Mouse (Mus musculus) MEL (cell line): Measurements from ENCODE around the gene H2-DMb1. TPM values are rescaled to one million over a fixed set of nuclear protein-coding genes. Genes with fewer than 3 reads are reported as not detected.

ENCODE experiments used
- DNase-seq: peaks from one replicate; pipeline ENCODE4 v3.0.0; 2011; ENCODE audit warnings: low read depth, low spot score
- H3K27ac ChIP-seq: 2 replicates; pipeline ENCODE4 v1.5.1; 2012; ENCODE audit warnings: low read depth, mild to moderate bottlenecking, control low read depth, low read length, moderate library complexity; ENCODE audit not compliant: control insufficient read depth
- H3K27me3 ChIP-seq, 2 experiments: fragments of 150-350 bp in 1 of 2; sonication (generic) in 1 of 2; 2 replicates each; pipeline ENCODE4 v1.6.1; 2012; ENCODE audit warnings: low read length in 2 of 2, mild to moderate bottlenecking in 2 of 2, improper control_type of control experiment in 1 of 2, moderate library complexity in 1 of 2; ENCODE audit not compliant: insufficient read depth in 2 of 2, control insufficient read depth in 1 of 2
- H3K36me3 ChIP-seq, 2 experiments: 2 replicates each; pipeline ENCODE4 v1.6.1; 2012 to 2014; ENCODE audit warnings: low read length in 2 of 2, improper control_type of control experiment in 1 of 2, inconsistent platforms in 1 of 2, mild to moderate bottlenecking in 1 of 2; ENCODE audit not compliant: insufficient read depth in 2 of 2, control insufficient read depth in 1 of 2
- H3K4me1 ChIP-seq, 2 experiments: fragments of 150-350 bp in 1 of 2; sonication (generic) in 1 of 2; 2 replicates each; pipeline ENCODE4 v1.6.1; 2012; ENCODE audit warnings: low read length in 2 of 2, improper control_type of control experiment in 1 of 2, mild to moderate bottlenecking in 1 of 2; ENCODE audit not compliant: insufficient read depth in 2 of 2, control insufficient read depth in 1 of 2
- H3K4me3 ChIP-seq, 2 experiments: fragments of 150-350 bp in 1 of 2; sonication (generic) in 1 of 2; 2 replicates each; pipeline ENCODE4 v1.5.1; 2012; ENCODE audit warnings: low read depth in 2 of 2, low read length in 2 of 2, mild to moderate bottlenecking in 2 of 2, moderate library complexity in 2 of 2, control low read depth in 1 of 2, improper control_type of control experiment in 1 of 2; ENCODE audit not compliant: control insufficient read depth in 1 of 2, insufficient read depth in 1 of 2
- H3K79me2 ChIP-seq: 2 replicates; pipeline ENCODE4 v1.6.1; 2012; ENCODE audit warnings: mild to moderate bottlenecking, low read length, moderate library complexity; ENCODE audit not compliant: control insufficient read depth, poor library complexity, insufficient read depth
- H3K9ac ChIP-seq: 2 replicates; pipeline ENCODE4 v1.6.1; 2012; ENCODE audit warnings: low read depth, mild to moderate bottlenecking, control low read depth, low read length, moderate library complexity; ENCODE audit not compliant: control insufficient read depth, poor library complexity, severe bottlenecking
- H3K9me3 ChIP-seq: fragments of 150-350 bp; sonication (generic); replicated peaks from 2 replicates; pipeline ENCODE4 v1.6.1; 2012; ENCODE audit warnings: mild to moderate bottlenecking, low read length, improper control_type of control experiment, moderate library complexity; ENCODE audit not compliant: insufficient read depth
- CHD1 ChIP-seq: IDR thresholded peaks from 2 replicates; pipeline ENCODE4 v1.6.1; 2012; ENCODE audit warnings: low read depth, mild to moderate bottlenecking, inconsistent platforms, low read length, improper control_type of control experiment
- CHD2 ChIP-seq: IDR thresholded peaks from 2 replicates; pipeline ENCODE4 v1.6.1; 2011; ENCODE audit warnings: low read length, improper control_type of control experiment
- CTCF ChIP-seq, 3 experiments: IDR thresholded peaks in 2 of 3; conservative IDR thresholded peaks in 1 of 3; 2 replicates each; pipeline ENCODE4 v1.5.1; 2011 to 2012; ENCODE audit warnings: low read length in 3 of 3, low read depth in 2 of 3, mild to moderate bottlenecking in 2 of 3, improper control_type of control experiment in 1 of 3, inconsistent platforms in 1 of 3, mixed read lengths in 1 of 3, moderate library complexity in 1 of 3; ENCODE audit not compliant: control insufficient read depth in 1 of 3, insufficient read depth in 1 of 3, poor library complexity in 1 of 3, severe bottlenecking in 1 of 3
- E2F4 ChIP-seq: IDR thresholded peaks from 2 replicates; pipeline ENCODE4 v1.6.1; 2011; ENCODE audit warnings: low read depth, low read length, improper control_type of control experiment, borderline replicate concordance
- EP300 ChIP-seq, 2 experiments: IDR thresholded peaks; 2 replicates each; pipeline ENCODE4 v1.6.1; 2011; ENCODE audit warnings: improper control_type of control experiment in 2 of 2, low read length in 2 of 2, low read depth in 1 of 2, mild to moderate bottlenecking in 1 of 2
- ETS1 ChIP-seq: IDR thresholded peaks from 2 replicates; pipeline ENCODE4 v1.6.1; 2012; ENCODE audit warnings: low read depth, mild to moderate bottlenecking, inconsistent platforms, low read length, improper control_type of control experiment, moderate library complexity
- GATA1 ChIP-seq: IDR thresholded peaks from 2 replicates; pipeline ENCODE4 v1.6.1; 2011; ENCODE audit warnings: low read depth, low read length, improper control_type of control experiment
- HCFC1 ChIP-seq: IDR thresholded peaks from 2 replicates; pipeline ENCODE4 v1.6.1; 2012; ENCODE audit warnings: low read depth, mild to moderate bottlenecking, inconsistent platforms, low read length, improper control_type of control experiment, moderate library complexity
- JUND ChIP-seq: IDR thresholded peaks from 2 replicates; pipeline ENCODE4 v1.6.1; 2011; ENCODE audit warnings: low read depth, mild to moderate bottlenecking, improper control_type of control experiment, low read length
- KAT2A ChIP-seq: conservative IDR thresholded peaks from 2 replicates; pipeline ENCODE4 v1.6.1; 2012; ENCODE audit warnings: low read depth, low read length, improper control_type of control experiment, inconsistent platforms
- MAFK ChIP-seq: IDR thresholded peaks from 2 replicates; pipeline ENCODE4 v1.6.1; 2011; ENCODE audit warnings: low read depth, mild to moderate bottlenecking, low read length, improper control_type of control experiment, borderline replicate concordance
- MEF2A ChIP-seq: IDR thresholded peaks from 2 replicates; pipeline ENCODE4 v1.6.1; 2014; ENCODE audit warnings: low read depth, mild to moderate bottlenecking, inconsistent platforms, low read length, improper control_type of control experiment; ENCODE audit not compliant: poor library complexity, insufficient replicate concordance, severe bottlenecking; ENCODE audit errors: extremely low read depth
- MYB ChIP-seq: IDR thresholded peaks from 2 replicates; pipeline ENCODE4 v1.6.1; 2011; ENCODE audit warnings: mild to moderate bottlenecking, low read depth, low read length, improper control_type of control experiment
- NELFE ChIP-seq: IDR thresholded peaks from 2 replicates; pipeline ENCODE4 v1.6.1; 2011; ENCODE audit warnings: low read depth, low read length, improper control_type of control experiment
- NRF1 ChIP-seq: IDR thresholded peaks from 2 replicates; pipeline ENCODE4 v1.6.1; 2014; ENCODE audit warnings: low read depth, mild to moderate bottlenecking, inconsistent platforms, low read length, improper control_type of control experiment, moderate library complexity; ENCODE audit not compliant: poor library complexity, insufficient read depth, severe bottlenecking
- POLR2A ChIP-seq, 2 experiments: IDR thresholded peaks; 2 replicates each; pipeline ENCODE4 v1.6.1; 2011 to 2012; ENCODE audit warnings: low read length in 2 of 2, mild to moderate bottlenecking in 2 of 2, control low read depth in 1 of 2, improper control_type of control experiment in 1 of 2, low read depth in 1 of 2, moderate library complexity in 1 of 2; ENCODE audit not compliant: control insufficient read depth in 1 of 2, insufficient read depth in 1 of 2, poor library complexity in 1 of 2
- POLR2AphosphoS2 ChIP-seq: IDR thresholded peaks from 2 replicates; pipeline ENCODE4 v1.6.1; 2011; ENCODE audit warnings: low read length, improper control_type of control experiment
- POLR2AphosphoS5 ChIP-seq: IDR thresholded peaks from 2 replicates; pipeline ENCODE4 v1.6.1; 2012; ENCODE audit warnings: low read depth, borderline replicate concordance, mild to moderate bottlenecking, inconsistent platforms, low read length, moderate library complexity, mixed read lengths
- RCOR1 ChIP-seq: IDR thresholded peaks from 2 replicates; pipeline ENCODE4 v1.6.1; 2012; ENCODE audit warnings: low read depth, mild to moderate bottlenecking, inconsistent platforms, low read length, improper control_type of control experiment
- SIN3A ChIP-seq: IDR thresholded peaks from 2 replicates; pipeline ENCODE4 v1.6.1; 2012; ENCODE audit warnings: low read length, improper control_type of control experiment, inconsistent platforms
- SMC3 ChIP-seq: IDR thresholded peaks from 2 replicates; pipeline ENCODE4 v1.6.1; 2011; ENCODE audit warnings: low read depth, low read length, improper control_type of control experiment
- TAL1 ChIP-seq: IDR thresholded peaks from 2 replicates; pipeline ENCODE4 v1.6.1; 2012; ENCODE audit warnings: mild to moderate bottlenecking, inconsistent platforms, low read length, moderate library complexity, mixed read lengths
- TBP ChIP-seq: IDR thresholded peaks from 2 replicates; pipeline ENCODE4 v1.8.0; 2011; ENCODE audit warnings: low read depth, low read length, improper control_type of control experiment
- UBTF ChIP-seq: IDR thresholded peaks from 2 replicates; pipeline ENCODE4 v1.6.1; 2012; ENCODE audit warnings: low read depth, mild to moderate bottlenecking, inconsistent platforms, low read length, improper control_type of control experiment, moderate library complexity, borderline replicate concordance; ENCODE audit not compliant: insufficient read depth
- USF1 ChIP-seq: IDR thresholded peaks from 2 replicates; pipeline ENCODE4 v1.6.1; 2014; ENCODE audit warnings: low read depth, mild to moderate bottlenecking, inconsistent platforms, low read length, improper control_type of control experiment, moderate library complexity
- USF2 ChIP-seq, 2 experiments: IDR thresholded peaks; 2 replicates each; pipeline ENCODE4 v1.6.1; 2011 to 2012; ENCODE audit warnings: improper control_type of control experiment in 2 of 2, low read length in 2 of 2, borderline replicate concordance in 1 of 2, inconsistent platforms in 1 of 2, low read depth in 1 of 2, mild to moderate bottlenecking in 1 of 2; ENCODE audit not compliant: insufficient read depth in 1 of 2
- ZC3H11A ChIP-seq: IDR thresholded peaks from 2 replicates; pipeline ENCODE4 v1.6.1; 2012; ENCODE audit warnings: low read depth, mild to moderate bottlenecking, inconsistent platforms, low read length, improper control_type of control experiment
- ZMIZ1 ChIP-seq: IDR thresholded peaks from 2 replicates; pipeline ENCODE4 v1.6.1; 2012; ENCODE audit warnings: low read depth, mild to moderate bottlenecking, inconsistent platforms, low read length, improper control_type of control experiment, moderate library complexity
- ZNF384 ChIP-seq: IDR thresholded peaks from 2 replicates; pipeline ENCODE4 v1.6.1; 2012; ENCODE audit warnings: low read depth, mild to moderate bottlenecking, inconsistent platforms, low read length, improper control_type of control experiment
- polyA plus RNA-seq, 2 experiments: library from polyadenylated mRNA; stranded (reverse) in 1 of 2; unstranded in 1 of 2; fragments of >175 nt in 1 of 2; fragments of >200 nt in 1 of 2; gene quantifications; 2 replicates each; pipeline versions ENCODE4 v1.2.1 to v1.2.4; 2012; ENCODE audit warnings: low replicate concordance in 2 of 2, low read depth in 1 of 2; ENCODE audit not compliant: insufficient read length in 2 of 2, insufficient read depth in 1 of 2, missing spikeins in 1 of 2
- total RNA-seq: library from RNA; depleted of rRNA; stranded (reverse); fragments of 300-350 nt; gene quantifications from 2 replicates; pipeline ENCODE4 v1.2.3, GENCODE M21; 2012

Gene H2-DMb1
- total and polyA plus RNA-seq, 3 experiments: 0.67 TPM; not detected in 2

DNA sequence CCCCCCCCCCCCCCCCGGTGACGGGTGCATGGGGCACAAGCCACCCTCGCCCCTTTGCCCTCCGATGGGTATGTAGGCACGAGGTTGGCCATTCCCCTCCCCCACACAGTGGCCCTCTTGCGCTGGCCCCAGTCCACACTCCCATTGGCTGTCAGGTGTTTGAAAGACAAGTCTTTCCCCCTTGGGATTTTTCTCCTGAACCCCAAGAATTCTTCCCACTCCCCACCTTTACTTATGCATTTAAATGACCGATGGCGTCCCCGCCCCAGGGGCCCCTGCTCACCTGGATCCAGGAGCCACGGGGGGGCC is 31.0 kb upstream of the H2-DMb1 start:
- TF ChIP-seq POLR2A (IDR thresholded peaks at IDR 0.05; ENCODE audit: control insufficient read depth in 1 of 2, insufficient read depth in 1 of 2, low read depth in 1 of 2, low read length in 2 of 2, poor library complexity in 1 of 2) (peak in 1 of 2 experiments; percentile 29; a peak in 1 of 4 replicates), POLR2AphosphoS5 (no peak), CHD2 (no peak), KAT2A (no peak), UBTF (no peak), JUND (no peak), TBP (peak; percentile 62; the same call in 1 of the 2 replicates), SMC3 (no peak)
- TF ChIP-seq, all 39 proteins: peak for 2
- peak overlapping the region; percentile 98 for H3K9ac ChIP-seq
- peak overlapping the region; percentile 89 for H3K27ac ChIP-seq
- H3K4me1 ChIP-seq: peaks cover 0 to 12% of the 10 kb centered on the region in 2 experiments; a peak in 2 of 4 replicates
- peaks cover 4% of the 10 kb centered on the region in 2 experiments for H3K36me3 ChIP-seq
- H3K4me3 ChIP-seq: peak overlapping the region; percentile 81 to 98
- peaks cover 67% of the 10 kb centered on the region for H3K79me2 ChIP-seq
- DNase-seq: peak; percentile 85
- H3K27me3 ChIP-seq: no peaks in the 10 kb centered on the region
- H3K9me3 ChIP-seq: no peaks in the 10 kb centered on the region

DNA sequence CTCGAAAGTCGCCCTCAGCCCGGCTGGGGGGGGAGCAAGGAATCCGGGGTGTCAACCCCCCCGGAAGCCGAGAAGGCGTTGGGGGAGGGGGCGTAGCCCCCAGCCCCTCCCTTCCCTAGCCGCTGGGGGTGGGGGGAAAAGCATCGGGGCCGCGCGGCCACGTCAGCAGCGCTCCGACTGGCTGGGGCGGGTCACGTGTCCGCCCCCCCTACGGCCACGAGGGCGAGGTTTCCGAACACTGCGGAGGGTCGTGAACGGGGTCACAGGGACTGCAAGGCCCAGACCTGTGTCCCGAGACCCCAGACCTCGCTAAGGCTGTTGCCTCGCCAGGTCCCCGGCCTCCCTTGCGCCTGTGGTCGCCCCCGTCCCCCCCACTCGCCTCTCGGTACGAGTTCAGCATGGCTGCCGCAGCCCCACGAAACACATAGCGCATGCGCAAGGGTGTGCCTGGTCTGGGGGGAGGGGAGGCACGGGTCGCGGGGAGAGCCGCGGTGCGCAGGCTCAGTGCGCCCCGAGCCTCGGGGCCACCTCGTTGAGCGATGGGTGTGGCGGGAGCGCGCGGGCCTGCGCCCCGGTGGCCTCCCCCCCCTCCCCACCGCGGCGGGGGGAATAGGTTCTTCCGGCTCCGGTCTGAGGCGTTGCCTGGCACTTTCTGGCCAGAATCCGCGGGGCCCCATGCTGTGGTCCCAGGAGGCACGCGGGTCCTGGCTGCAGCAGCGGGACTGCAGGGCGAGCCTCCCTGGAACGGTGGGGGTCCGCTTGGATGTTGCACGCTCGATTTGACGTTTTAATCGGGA is 30.5 kb upstream of the H2-DMb1 start, which contains the start of gene Brd2:
Gene Brd2 (minus strand): TSS at position 447 of the 797 bp plus-strand sequence.
- H3K36me3 ChIP-seq: peaks cover 3 to 6% of the 10 kb centered on the region in 2 experiments
- H3K9ac ChIP-seq: peak within 1 kb of the TSS; percentile 98
- H3K27me3 ChIP-seq: no peaks in the 10 kb centered on the region
- H3K4me1 ChIP-seq: peaks cover 0 to 18% of the 10 kb centered on the region in 2 experiments; a peak in 2 of 4 replicates
- H3K9me3 ChIP-seq: no peaks in the 10 kb centered on the region
- H3K27ac ChIP-seq: peak within 1 kb of the TSS; percentile 89
- H3K4me3 ChIP-seq: peak within 1 kb of the TSS; percentile 81 to 98
- H3K79me2 ChIP-seq: peaks cover 62% of the 10 kb centered on the region
- peak; percentile 98 for DNase-seq
- TF ChIP-seq CHD1 (no peak), TBP (no peak; the same call in 1 of the 2 replicates), USF1 (peak; percentile 97), ETS1 (peak; percentile 61), ZC3H11A (no peak), UBTF (no peak), TAL1 (no peak), MAFK (no peak), CHD2 (no peak; the same call in none of the 2 replicates), ZNF384 (no peak), GATA1 (no peak), SMC3 (no peak), RCOR1 (no peak), NELFE (peak; percentile 86), EP300 (IDR thresholded peaks at IDR 0.05; ENCODE audit: low read depth in 1 of 2, low read length in 2 of 2) (peak in 1 of 2 experiments; percentile 53; a peak in 2 of 4 replicates), NRF1 (peak; percentile 97), HCFC1 (peak; percentile 77), ZMIZ1 (peak; percentile 71; the same call in 1 of the 2 replicates), USF2 (IDR thresholded peaks at IDR 0.05; ENCODE audit: borderline replicate concordance in 1 of 2, insufficient read depth in 1 of 2, low read depth in 1 of 2, low read length in 2 of 2) (peak; percentile 31 to 89; a peak in 2 of 4 replicates), POLR2AphosphoS2 (peak; percentile 62), CTCF (IDR thresholded peaks at IDR 0.05 in 2 of 3, conservative IDR thresholded peaks at IDR 0.05 in 1 of 3; ENCODE audit: control insufficient read depth in 1 of 3, insufficient read depth in 1 of 3, low read depth in 2 of 3, low read length in 3 of 3, poor library complexity in 1 of 3, severe bottlenecking in 1 of 3) (no peak), SIN3A (peak; percentile 49), MEF2A (no peak), MYB (no peak), E2F4 (no peak)
